Mouse (Mus musculus) limb, embryonic 13.5 days (tissue): Measurements from ENCODE around the gene Rxrb. TPM values are rescaled to one million over a fixed set of nuclear protein-coding genes. Genes with fewer than 3 reads are reported as not detected.
A peak's percentile ranks its signal among the peaks of the same experiment; 100 is the strongest.

Source experiments
- ATAC-seq: fragments of 200-750 bp; cut with Nextera tagmentation; 2 replicates; pipeline ENCODE4 v1.8.0; 2017; ENCODE audit warnings: low read depth, moderate number of reproducible peaks, moderate TSS enrichment; ENCODE audit not compliant: low FRiP score
- H3K27ac ChIP-seq: fragments of 300-500 bp; sonication (generic); 2 replicates; pipeline ENCODE4 v1.5.1; 2015; ENCODE audit warnings: inconsistent platforms, mild to moderate bottlenecking, moderate library complexity
- H3K27me3 ChIP-seq: fragments of 300-500 bp; sonication (generic); 2 replicates; pipeline ENCODE4 v1.6.1; 2015; ENCODE audit warnings: mild to moderate bottlenecking, inconsistent platforms
- H3K36me3 ChIP-seq: fragments of 300-500 bp; sonication (generic); 2 replicates; pipeline ENCODE4 v1.6.1; 2015; ENCODE audit warnings: inconsistent platforms, mild to moderate bottlenecking, moderate library complexity
- H3K4me1 ChIP-seq: fragments of 300-500 bp; sonication (generic); 2 replicates; pipeline ENCODE4 v1.6.1; 2015; ENCODE audit warnings: inconsistent platforms
- H3K4me2 ChIP-seq: fragments of 300-500 bp; sonication (generic); replicated peaks from 2 replicates; pipeline ENCODE4 v1.6.1; 2015; ENCODE audit warnings: inconsistent platforms, mild to moderate bottlenecking, moderate library complexity
- H3K4me3 ChIP-seq: fragments of 300-500 bp; sonication (generic); 2 replicates; pipeline ENCODE4 v1.5.1; 2015; ENCODE audit warnings: moderate library complexity, mild to moderate bottlenecking, inconsistent platforms
- H3K9ac ChIP-seq: fragments of 300-500 bp; sonication (generic); 2 replicates; pipeline ENCODE4 v1.6.1; 2015; ENCODE audit warnings: mild to moderate bottlenecking, inconsistent platforms
- H3K9me3 ChIP-seq: fragments of 300-500 bp; sonication (generic); 2 replicates; pipeline ENCODE4 v1.6.1; 2016; ENCODE audit warnings: inconsistent platforms
- WGBS: fragments of 180-500 bp; shearing (Covaris S2); methylation state at CpG from one replicate; pipeline ENCODE4 v1.1.7; 2015; 5-methylcytosine and 5-hydroxymethylcytosine counted together
- polyA plus RNA-seq: library from polyadenylated mRNA; unstranded; fragments of >200 nt; fragmentation: Nextera tagmentation; extraction: Ambion mirVana; gene quantifications from 2 replicates; pipeline ENCODE4 v1.2.1, GENCODE M21; 2015

The Rxrb gene
- polyA plus RNA-seq, 1 experiment from 2014 or later, result 56.1 TPM

GRCm38 (mm10) chr17:34026917-34027655, 4.5 kb upstream of the Rxrb start:
- Histone ChIP-seq H3K27ac (peak overlapping the region; percentile 61; the same call in 1 of the 2 replicates), H3K4me1 (peaks cover 64% of the 10 kb centered on the region), H3K36me3 (peaks cover 40% of the 10 kb centered on the region), H3K4me3 (peak overlapping the region; percentile 85), H3K27me3 (no peaks in the 10 kb centered on the region), H3K9me3 (no peaks in the 10 kb centered on the region), H3K4me2 (peak overlapping the region; percentile 97), H3K9ac (peak overlapping the region; percentile 68)
- WGBS, result 8% methylated on average over 36 of the region's 36 CpGs
- no peak for ATAC-seq

- WGBS, result under 1% methylated on average over 49 of the region's 49 CpGs
- H3K9ac ChIP-seq, result peak within 1 kb of the TSS; percentile 68
Observed at GRCm38 (mm10) chr17:34027656-34028223, 3.9 kb upstream of the Rxrb start, which contains the start of gene H2-Ke6. Gene H2-Ke6, minus strand, starts transcription at chr17:34028060.

GRCm38 (mm10) chr17:34028501-34029149, 3.0 kb upstream of the Rxrb start:
- Histone ChIP-seq H3K4me2 (peak overlapping the region; percentile 97), H3K4me3 (peak overlapping the region; percentile 85), H3K9me3 (no peaks in the 10 kb centered on the region), H3K27ac (peak overlapping the region; percentile 61), H3K27me3 (no peaks in the 10 kb centered on the region), H3K9ac (peak overlapping the region; percentile 19; the same call in 1 of the 2 replicates), H3K36me3 (peaks cover 30% of the 10 kb centered on the region), H3K4me1 (peaks cover 72% of the 10 kb centered on the region)
- no peak for ATAC-seq
- 74% methylated on average over 17 of the region's 17 CpGs for WGBS

More at GRCm38 (mm10) chr17:34027656-34028223, 3.9 kb upstream of the Rxrb start, which contains the start of gene H2-Ke6:
- Histone ChIP-seq H3K27me3 (no peaks in the 10 kb centered on the region), H3K36me3 (peaks cover 33% of the 10 kb centered on the region), H3K4me1 (peaks cover 68% of the 10 kb centered on the region), H3K27ac (peak within 1 kb of the TSS; percentile 61), H3K4me2 (peak within 1 kb of the TSS; percentile 97), H3K4me3 (peak within 1 kb of the TSS; percentile 85), H3K9me3 (no peaks in the 10 kb centered on the region)
- ATAC-seq, result peak; percentile 75

DNA sequence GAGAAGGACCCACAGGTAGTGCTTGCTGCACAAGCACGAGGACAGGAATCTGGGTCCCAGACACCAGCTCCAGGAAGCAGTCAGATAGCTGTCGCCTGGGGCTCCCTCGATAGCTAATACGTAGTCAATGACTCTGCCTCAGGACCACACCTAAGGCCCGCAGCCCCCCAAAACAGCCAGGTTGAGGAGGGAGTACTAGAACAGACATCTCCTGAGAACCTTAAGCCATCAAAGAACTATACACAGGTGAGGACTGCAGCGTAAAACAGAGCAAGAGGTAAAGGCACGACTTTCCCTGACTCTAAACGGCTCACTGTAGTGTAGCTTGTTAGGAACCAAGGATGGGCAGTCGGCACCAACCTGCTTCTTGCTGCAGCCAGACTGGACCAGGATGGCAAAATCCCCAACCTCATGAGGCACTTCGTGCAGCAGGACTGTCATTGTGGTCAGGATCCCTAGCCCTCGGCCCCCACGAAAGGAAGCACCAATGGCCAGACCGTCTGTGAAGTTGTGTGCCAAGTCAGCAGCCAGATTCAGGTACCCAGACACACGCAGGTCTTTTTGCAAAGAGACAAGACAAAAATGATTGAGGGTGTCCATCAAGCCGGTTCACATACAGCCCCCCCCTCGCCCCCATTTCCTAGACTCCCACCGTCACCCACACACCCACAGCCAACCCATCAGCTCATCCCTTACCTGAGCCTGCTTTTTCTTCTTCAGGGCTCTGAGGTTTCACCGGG, 2.3 kb upstream of the Rxrb start:
- peak overlapping the region; percentile 85 for H3K4me3 ChIP-seq
- H3K27me3 ChIP-seq, result no peaks in the 10 kb centered on the region
- peaks cover 37% of the 10 kb centered on the region for H3K36me3 ChIP-seq
- H3K9me3 ChIP-seq, result no peaks in the 10 kb centered on the region
- peak overlapping the region; percentile 94 for H3K9ac ChIP-seq
- ATAC-seq, result no peak
- peak overlapping the region; percentile 97 for H3K4me2 ChIP-seq
- H3K27ac ChIP-seq, result no peak overlapping the region; the same call in 1 of the 2 replicates
- WGBS, result 90% methylated on average over 18 of the region's 18 CpGs
- H3K4me1 ChIP-seq, result peaks cover 71% of the 10 kb centered on the region

- peaks cover 42% of the 10 kb centered on the region for H3K36me3 ChIP-seq
- peak overlapping the region; percentile 97 for H3K4me2 ChIP-seq
- peak overlapping the region; percentile 85 for H3K4me3 ChIP-seq
- H3K9ac ChIP-seq, result peak overlapping the region; percentile 94
- no peaks in the 10 kb centered on the region for H3K27me3 ChIP-seq
- H3K9me3 ChIP-seq, result no peaks in the 10 kb centered on the region
- H3K4me1 ChIP-seq, result peaks cover 70% of the 10 kb centered on the region
- ATAC-seq, result no peak
- 81% methylated on average over 21 of the region's 21 CpGs for WGBS
- H3K27ac ChIP-seq, result 0 out of 2 replicates have a peak overlapping the region, but pooled peaks have one; percentile 95
Observed at GRCm38 (mm10) chr17:34029890-34030595, 1.6 kb upstream of the Rxrb start.

GRCm38 (mm10) chr17:34030861-34031326, 718 bp upstream of the Rxrb start:
- peak; percentile 1 for ATAC-seq
- Histone ChIP-seq H3K4me2 (peak overlapping the region; percentile 97), H3K4me1 (peaks cover 62% of the 10 kb centered on the region), H3K27ac (peak overlapping the region; percentile 95), H3K36me3 (peaks cover 51% of the 10 kb centered on the region), H3K9ac (peak overlapping the region; percentile 94), H3K9me3 (no peaks in the 10 kb centered on the region), H3K27me3 (no peaks in the 10 kb centered on the region), H3K4me3 (peak overlapping the region; percentile 85)
- 3% methylated on average over 20 of the region's 20 CpGs for WGBS

DNA sequence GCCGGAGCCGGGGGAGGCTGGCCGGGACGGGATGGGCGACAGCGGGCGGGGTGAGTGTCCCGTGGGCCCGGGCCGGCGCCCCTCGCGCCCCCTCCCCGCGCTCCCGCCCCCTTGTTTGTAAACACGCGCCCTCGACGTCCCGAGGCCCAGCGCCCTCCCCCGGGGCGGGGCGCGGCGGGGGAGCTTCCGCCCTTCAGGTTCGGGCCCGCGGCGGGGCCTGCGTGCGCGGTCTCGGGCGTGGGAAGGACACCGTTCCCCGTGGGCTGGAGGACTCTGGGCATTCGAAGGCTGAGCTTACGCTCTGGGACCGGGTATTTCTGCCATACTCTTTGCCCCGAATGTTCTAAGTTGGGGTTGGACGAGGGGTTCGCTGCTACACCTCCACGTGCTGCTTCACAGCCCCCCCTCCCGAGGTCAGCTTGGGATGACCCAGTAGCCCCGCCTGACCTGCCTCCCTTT, 591 bp downstream of the Rxrb start:
- H3K9ac ChIP-seq, result peak overlapping the region; percentile 91
- peaks cover 49% of the 10 kb centered on the region for H3K4me1 ChIP-seq
- peaks cover 64% of the 10 kb centered on the region for H3K36me3 ChIP-seq
- ATAC-seq, result no peak
- H3K9me3 ChIP-seq, result no peaks in the 10 kb centered on the region
- H3K4me2 ChIP-seq, result peak overlapping the region; percentile 91
- WGBS, result under 1% methylated on average over 41 of the region's 48 CpGs
- peak overlapping the region; percentile 95 for H3K27ac ChIP-seq
- peak overlapping the region; percentile 85 for H3K4me3 ChIP-seq
- H3K27me3 ChIP-seq, result peaks cover 2% of the 10 kb centered on the region

- Histone ChIP-seq H3K27me3 (peaks cover 9% of the 10 kb centered on the region), H3K36me3 (peaks cover 70% of the 10 kb centered on the region), H3K9ac (peak overlapping the region; percentile 91), H3K9me3 (no peaks in the 10 kb centered on the region), H3K4me2 (peak overlapping the region; percentile 91), H3K4me1 (peaks cover 48% of the 10 kb centered on the region), H3K4me3 (peak overlapping the region; percentile 85), H3K27ac (peak overlapping the region; percentile 44; the same call in 1 of the 2 replicates)
- 59% methylated on average over 9 of the region's 9 CpGs for WGBS
- no peak for ATAC-seq
Observed at GRCm38 (mm10) chr17:34032806-34033205, 1.2 kb downstream of the Rxrb start.

- Histone ChIP-seq H3K9me3 (no peaks in the 10 kb centered on the region), H3K36me3 (peaks cover 72% of the 10 kb centered on the region), H3K9ac (peak overlapping the region; percentile 91), H3K27me3 (peaks cover 13% of the 10 kb centered on the region), H3K4me1 (peaks cover 49% of the 10 kb centered on the region), H3K27ac (0 out of 2 replicates have a peak overlapping the region, but pooled peaks have one; percentile 1), H3K4me3 (peak overlapping the region; percentile 85; the same call in 1 of the 2 replicates), H3K4me2 (peak overlapping the region; percentile 91)
- no peak for ATAC-seq
- WGBS, result 94% methylated on average over 9 of the region's 9 CpGs
Observed at GRCm38 (mm10) chr17:34033441-34033840, 1.8 kb downstream of the Rxrb start.

DNA sequence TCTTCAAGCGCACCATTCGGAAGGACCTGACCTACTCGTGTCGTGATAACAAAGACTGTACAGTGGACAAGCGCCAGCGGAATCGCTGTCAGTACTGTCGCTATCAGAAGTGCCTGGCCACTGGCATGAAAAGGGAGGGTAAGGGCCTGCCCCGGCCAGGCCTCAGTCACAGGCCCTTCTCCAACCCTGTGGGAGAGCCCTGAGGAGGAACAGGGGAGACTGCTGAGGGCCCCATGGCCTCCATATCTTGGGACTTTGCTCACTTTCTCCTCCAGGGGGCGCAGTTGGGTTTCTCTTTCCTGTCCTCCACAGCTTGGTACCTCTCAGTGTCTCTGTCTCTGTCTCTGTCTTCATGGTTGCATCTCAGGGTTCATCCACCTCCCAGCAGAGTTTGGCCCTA, 2.5 kb downstream of the Rxrb start:
- ATAC-seq, result no peak
- Histone ChIP-seq H3K27ac (no peak overlapping the region), H3K27me3 (peaks cover 18% of the 10 kb centered on the region), H3K9me3 (no peaks in the 10 kb centered on the region), H3K4me1 (peaks cover 49% of the 10 kb centered on the region), H3K36me3 (peaks cover 65% of the 10 kb centered on the region), H3K4me2 (no peak overlapping the region), H3K4me3 (no peak overlapping the region), H3K9ac (no peak overlapping the region)
- 83% methylated on average over 10 of the region's 10 CpGs for WGBS

GRCm38 (mm10) chr17:34035517-34035916, 3.9 kb downstream of the Rxrb start:
- Histone ChIP-seq H3K4me3 (no peak overlapping the region), H3K4me2 (no peak overlapping the region), H3K27me3 (peaks cover 28% of the 10 kb centered on the region), H3K9me3 (no peaks in the 10 kb centered on the region), H3K9ac (no peak overlapping the region), H3K36me3 (peaks cover 51% of the 10 kb centered on the region), H3K4me1 (peaks cover 46% of the 10 kb centered on the region), H3K27ac (no peak overlapping the region)
- ATAC-seq, result no peak
- WGBS, result 93% methylated on average over 9 of the region's 9 CpGs
